Comparison of ENCODE assay signal across 8 mouse cellular contexts in the genomic region with DNA sequence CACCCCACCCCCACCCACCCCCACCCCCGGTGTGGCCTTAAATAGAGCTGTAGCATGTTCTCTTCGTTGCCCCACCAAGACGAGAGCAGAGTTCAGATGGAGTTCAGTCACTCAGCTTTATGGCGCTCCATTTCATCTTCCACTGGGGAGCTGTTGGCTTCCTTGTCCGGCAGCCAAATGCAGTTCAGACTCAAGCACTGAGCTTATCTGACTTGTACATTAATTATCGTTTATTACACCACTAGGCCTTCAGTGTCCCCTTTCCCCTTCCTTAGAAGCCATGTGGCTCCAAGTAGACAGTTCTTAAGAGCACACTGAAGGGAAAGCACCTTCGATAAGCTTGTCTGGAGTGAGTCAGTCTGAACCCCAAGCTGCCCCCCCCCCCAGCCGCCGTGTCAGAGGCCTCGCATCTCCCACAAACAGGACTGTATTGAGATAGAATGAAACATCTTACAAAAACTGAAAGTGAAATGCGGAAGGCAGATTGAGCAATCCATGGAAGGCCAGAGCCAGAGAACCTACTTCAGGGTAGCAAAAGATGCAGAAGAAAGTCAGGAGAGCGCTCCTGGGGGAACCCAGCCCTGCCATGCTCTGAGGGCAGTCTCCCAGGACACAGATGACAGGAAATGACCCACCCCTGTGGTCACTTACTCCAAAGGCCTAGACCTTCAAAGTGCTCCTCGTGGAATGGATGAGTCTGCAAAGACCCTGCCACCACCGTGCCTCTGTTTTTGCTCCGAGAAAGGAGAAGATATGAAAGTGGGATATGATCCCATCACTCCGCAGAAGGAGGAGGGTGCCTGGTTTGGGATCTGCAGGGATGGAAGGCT. TPM values are rescaled to one million over a fixed set of nuclear protein-coding genes. Genes with fewer than 3 reads are reported as not detected.
A peak's percentile ranks its signal among the peaks of the same experiment; 100 is the strongest.
DNase-seq lines count a peak whose midpoint lies in the region; ATAC-seq and TF ChIP-seq lines count a peak whose summit lies in the region.

A gene (plus strand): TSS at position 312 of the 830 bp plus-strand sequence.

- intact Hi-C loops in gastrocnemius, adult 2 months (cut with DNase I) = no loop called here
- intact Hi-C loops in gastrocnemius, postnatal 14 days (cut with DNase I; ENCODE audit: low total_unique reads) = no loop called here

- no peaks in the 10 kb centered on the region for H3K9me3 ChIP-seq in limb, embryonic 11.5 days (ENCODE audit: control insufficient read depth, low read length)
- no peaks in the 10 kb centered on the region for H3K9me3 ChIP-seq in midbrain, embryonic 13.5 days

- peak within 1 kb of the TSS; percentile 82 for H3K4me2 ChIP-seq in limb, embryonic 11.5 days (ENCODE audit: low read depth, severe bottlenecking)
- peak within 1 kb of the TSS; percentile 73 for H3K4me2 ChIP-seq in midbrain, embryonic 13.5 days (replicated peaks)

- no peaks in the 10 kb centered on the region for H3K27me3 ChIP-seq in limb, embryonic 11.5 days (ENCODE audit: control insufficient read depth, insufficient read depth, low read length)
- peaks cover 23% of the 10 kb centered on the region for H3K27me3 ChIP-seq in midbrain, embryonic 13.5 days

- 63% methylated on average over 16 of the region's 16 CpGs for WGBS in limb, embryonic 11.5 days
- WGBS in midbrain, embryonic 13.5 days = 77% methylated on average over 16 of the region's 16 CpGs

- peak within 1 kb of the TSS; percentile 50 for H3K9ac ChIP-seq in limb, embryonic 11.5 days (ENCODE audit: low read length)
- peak within 1 kb of the TSS; percentile 62 for H3K9ac ChIP-seq in midbrain, embryonic 13.5 days (replicated peaks)

- H3K36me3 ChIP-seq in limb, embryonic 11.5 days (ENCODE audit: control insufficient read depth, insufficient read depth, low read length) = no peaks in the 10 kb centered on the region
- no peaks in the 10 kb centered on the region for H3K36me3 ChIP-seq in midbrain, embryonic 13.5 days

- H3K27ac ChIP-seq in gastrocnemius, adult 2 months = peak within 1 kb of the TSS; percentile 56
- no peak within 1 kb of the TSS for H3K27ac ChIP-seq in cortical plate, adult 2 months (ENCODE audit: insufficient read depth, low read length)
- H3K27ac ChIP-seq in limb, embryonic 11.5 days (replicated peaks; ENCODE audit: low read depth, low read length) = no peak within 1 kb of the TSS
- no peak within 1 kb of the TSS for H3K27ac ChIP-seq in midbrain, embryonic 13.5 days

- ATAC-seq in hematopoietic stem cell, adult 5-6 weeks (replicated peaks in 1 of 2; ENCODE audit: insufficient read depth in 1 of 2, low FRiP score in 2 of 2, low TSS enrichment in 1 of 2, low read depth in 1 of 2, poor library complexity in 2 of 2, severe bottlenecking in 2 of 2) = peak; percentile 4 to 28; a peak in 1 of 4 replicates
- ATAC-seq in limb, embryonic 11.5 days (ENCODE audit: insufficient number of reproducible peaks, low FRiP score, low TSS enrichment, low read depth) = no peak
- ATAC-seq in midbrain, embryonic 13.5 days = no peak

- DNase-seq in gastrocnemius, adult 2 months = no peak
- no peak for DNase-seq in gastrocnemius, postnatal 14 days
- DNase-seq in limb, embryonic 11.5 days (ENCODE audit: low spot score) = no peak
- DNase-seq in right cerebral cortex, postnatal 10 days (ENCODE audit: low spot score in 2 of 2) = no peak
- no peak for DNase-seq in embryo, embryonic 11 days

- H3K4me1 ChIP-seq in cortical plate, adult 2 months (ENCODE audit: control insufficient read depth, insufficient read depth, low read length) = no peaks in the 10 kb centered on the region
- peaks cover 4% of the 10 kb centered on the region for H3K4me1 ChIP-seq in limb, embryonic 11.5 days (ENCODE audit: control insufficient read depth, insufficient read depth, low read length)
- peaks cover 14% of the 10 kb centered on the region for H3K4me1 ChIP-seq in midbrain, embryonic 13.5 days (replicated peaks)

- H3K4me3 ChIP-seq in gastrocnemius, adult 2 months = peak within 1 kb of the TSS; percentile 66
- peak within 1 kb of the TSS; percentile 20 for H3K4me3 ChIP-seq in cortical plate, adult 2 months (ENCODE audit: insufficient read depth, low read length)
- H3K4me3 ChIP-seq in limb, embryonic 11.5 days (ENCODE audit: low read depth, low read length) = peak within 1 kb of the TSS; percentile 39
- peak within 1 kb of the TSS; percentile 48 for H3K4me3 ChIP-seq in midbrain, embryonic 13.5 days (replicated peaks)

- no peak for TF ChIP-seq CTCF in gastrocnemius, adult 2 months (IDR thresholded peaks at IDR 0.05)
- TF ChIP-seq CTCF in cortical plate, adult 2 months (IDR thresholded peaks at IDR 0.05; ENCODE audit: extremely low read depth, insufficient read depth, low read length) = no peak

- TF ChIP-seq POLR2A in cortical plate, adult 2 months (IDR thresholded peaks at IDR 0.05; ENCODE audit: extremely low read depth, insufficient read depth, low read length) = no peak

RNA-seq across cellular contexts. Expression of the gene that starts here (rescaled TPM):
- 1 to 10 TPM in 1 of 2 experiments, under 1 TPM in 1; 0.67 to 1.0 TPM for total RNA-seq in gastrocnemius, adult 2 months (2021)
- under 1 TPM; 0.60 to 0.74 TPM for total RNA-seq in gastrocnemius, postnatal 14 days (2021)
- polyA plus RNA-seq in cortical plate, adult 2 months (2012; rRNA removed) = 1.1 and 1.7 TPM in 2 replicates
- 2.2 TPM in 2 replicates for total RNA-seq in hematopoietic stem cell, adult 5-6 weeks (2017)
- polyA plus RNA-seq in limb, embryonic 11.5 days (2014; fragmentation: Nextera tagmentation; extraction: Ambion mirVana) = 0.10 and 0.17 TPM in 2 replicates
- polyA plus RNA-seq in midbrain, embryonic 13.5 days (2015; fragmentation: Nextera tagmentation; extraction: Ambion mirVana) = 0.32 and 0.34 TPM in 2 replicates

Comparison
In these comparisons a context has a peak if more than half of its experiments do, and no peak if none do; other contexts are left out.
1. ATAC-seq: peak in hematopoietic stem cell, adult 5-6 weeks (2 of 2); none in limb, embryonic 11.5 days (single experiment) and midbrain, embryonic 13.5 days (single experiment).
2. Peak in every context shown above with its lines, with median percentiles within 50 percentile points of each other: H3K4me3 ChIP-seq.